Comparison of ENCODE assay signal across 10 mouse cellular contexts in the genomic region with DNA sequence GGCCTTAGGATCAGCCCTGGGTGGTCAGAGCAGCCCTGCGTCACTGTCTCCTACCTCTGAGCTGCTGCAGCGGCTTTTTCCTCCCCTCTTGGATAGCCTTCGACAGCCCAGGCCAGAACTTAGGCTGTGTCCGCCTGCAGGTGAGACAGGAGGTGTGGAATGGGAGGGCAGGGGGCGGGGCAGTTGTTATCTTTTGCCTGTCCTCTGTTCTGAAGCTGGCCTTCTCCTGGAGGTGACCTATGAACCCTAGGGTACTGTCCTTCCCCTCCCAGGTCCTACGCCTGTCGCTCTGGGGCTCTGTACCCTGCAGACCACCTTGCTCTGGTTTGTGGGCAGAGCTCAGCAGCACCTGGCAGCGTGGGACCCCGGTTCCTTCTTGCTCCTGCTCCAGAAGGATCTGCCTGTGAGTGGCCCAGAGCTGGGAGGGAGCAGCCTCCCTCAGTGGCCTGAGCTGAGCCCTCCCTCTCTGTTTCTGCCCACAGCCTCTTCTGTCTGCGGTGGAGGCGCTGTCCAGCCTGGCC. TPM values are rescaled to one million over a fixed set of nuclear protein-coding genes. Genes with fewer than 3 reads are reported as not detected.
DNase-seq lines count a peak whose midpoint lies in the region; ATAC-seq and TF ChIP-seq lines count a peak whose summit lies in the region.
"Had no signal": no experiment of that assay in that cellular context is flagged by ENCODE, and none has a peak within 500 bp of the region (broad histone marks: within the 10 kb centered on the region; RNA-seq: fewer than 3 reads in every experiment).

No protein-coding gene starts in this region.

- ATAC-seq in lung, embryonic 16.5 days (ENCODE audit: low read depth), result no peak
- no peak for ATAC-seq in liver, embryonic 14.5 days (ENCODE audit: insufficient read depth)
- ATAC-seq: activated CD4-positive, CD25-positive, alpha-beta regulatory T cell, adult 4 months had no signal

- no peaks in the 10 kb centered on the region for H3K27me3 ChIP-seq in lung, embryonic 16.5 days (ENCODE audit: control insufficient read depth, insufficient read depth, low read depth, low read length)
- no peaks in the 10 kb centered on the region for H3K27me3 ChIP-seq in liver, embryonic 14.5 days (ENCODE audit: control insufficient read depth, insufficient read depth, low read length)

- 52% methylated on average over 11 of the region's 11 CpGs for WGBS in lung, embryonic 16.5 days
- WGBS in liver, embryonic 14.5 days (ENCODE audit: insufficient replicate concordance), result 69% methylated on average over 11 of the region's 11 CpGs

- no peak overlapping the region for H3K4me3 ChIP-seq in lung, embryonic 16.5 days (ENCODE audit: low read length)
- 0 out of 4 replicates have a peak overlapping the region, but pooled peaks of 1 of the 2 experiments have one; percentile 81 for H3K4me3 ChIP-seq in liver, embryonic 14.5 days (ENCODE audit: insufficient read depth in 1 of 2, low read depth in 2 of 2, low read length in 2 of 2)

- TF ChIP-seq CTCF in liver, embryonic 14.5 days (IDR thresholded peaks at IDR 0.05; ENCODE audit: low read depth), result 0 out of 2 replicates have a peak, but pooled peaks have one; percentile 22

- H3K36me3 ChIP-seq in lung, embryonic 16.5 days (ENCODE audit: control insufficient read depth, insufficient read depth, low read length), result no peaks in the 10 kb centered on the region; the same call in 1 of the 2 replicates
- no peaks in the 10 kb centered on the region for H3K36me3 ChIP-seq in liver, embryonic 14.5 days (replicated peaks; ENCODE audit: control insufficient read depth, insufficient read depth, low read depth)

- peaks cover 20% of the 10 kb centered on the region for H3K4me1 ChIP-seq in lung, embryonic 16.5 days (replicated peaks; ENCODE audit: control insufficient read depth, insufficient read depth, low read length)
- peaks cover 13% of the 10 kb centered on the region in 2 experiments for H3K4me1 ChIP-seq in liver, embryonic 14.5 days (replicated peaks; ENCODE audit: control insufficient read depth in 2 of 2, insufficient read depth in 2 of 2, low read length in 1 of 2)

- no peak overlapping the region for H3K4me2 ChIP-seq in lung, embryonic 16.5 days (ENCODE audit: low read depth, low read length)
- peak overlapping the region; percentile 93 for H3K4me2 ChIP-seq in liver, embryonic 14.5 days (ENCODE audit: low read depth)

- H3K9me3 ChIP-seq in lung, embryonic 16.5 days (ENCODE audit: control insufficient read depth, low read length), result no peaks in the 10 kb centered on the region
- H3K9me3 ChIP-seq in liver, embryonic 14.5 days (ENCODE audit: control insufficient read depth, low read length), result no peaks in the 10 kb centered on the region

- DNase-seq in cerebellum, adult 11-12 months, result peak; percentile 42
- no peak for DNase-seq in cerebellum, postnatal 36 days
- no peak for DNase-seq in lung, adult 18-20 months
- no peak for DNase-seq in liver, embryonic 14.5 days (ENCODE audit: low read depth in 3 of 3, low spot score in 3 of 3)
- peak; percentile 87 for DNase-seq in yolk sac, embryonic 10.5 days (ENCODE audit: low spot score)
- no peak for DNase-seq in retina, embryonic 14.5 days (ENCODE audit: low spot score)
- DNase-seq in thymus, postnatal 36 days, result no peak
- DNase-seq: left cerebral cortex, postnatal 4 days had no signal

- H3K9ac ChIP-seq in lung, embryonic 16.5 days (ENCODE audit: low read length), result peak overlapping the region; percentile 87; the same call in 1 of the 2 replicates
- no peak overlapping the region for H3K9ac ChIP-seq in liver, embryonic 14.5 days (replicated peaks)

- no peak for TF ChIP-seq EP300 in liver, embryonic 14.5 days (IDR thresholded peaks at IDR 0.05; ENCODE audit: low read depth)

- no peak overlapping the region for H3K27ac ChIP-seq in lung, embryonic 16.5 days (ENCODE audit: low read length)
- H3K27ac ChIP-seq in liver, embryonic 14.5 days, result no peak overlapping the region

RNA-seq across cellular contexts. Expression of a gene that starts 1.8 kb away (rescaled TPM):
- polyA plus RNA-seq in lung, embryonic 16.5 days (2015; fragmentation: Nextera tagmentation; extraction: Ambion mirVana), result 2.2 and 2.9 TPM in 2 replicates
- polyA plus RNA-seq in liver, embryonic 14.5 days (2012; rRNA removed), result 2.2 and 2.4 TPM in 2 replicates
- 0.76 and 0.86 TPM in 2 replicates for polyA plus RNA-seq in liver, embryonic 14.5 days (2014; fragmentation: Nextera tagmentation; extraction: Ambion mirVana)

RNA-seq across cellular contexts. Expression of a gene that starts 1.8 kb away (rescaled TPM):
- 1.1 and 3.7 TPM in 2 replicates for polyA plus RNA-seq in lung, embryonic 16.5 days (2015; fragmentation: Nextera tagmentation; extraction: Ambion mirVana)
- 1.0 and 1.1 TPM in 2 replicates for polyA plus RNA-seq in liver, embryonic 14.5 days (2012; rRNA removed)
- 0.23 and 0.39 TPM in 2 replicates for polyA plus RNA-seq in liver, embryonic 14.5 days (2014; fragmentation: Nextera tagmentation; extraction: Ambion mirVana)
- polyA plus RNA-seq: activated CD4-positive, CD25-positive, alpha-beta regulatory T cell, adult 4 months had no signal

RNA-seq across cellular contexts. Expression of a gene that starts 5.7 kb away (rescaled TPM):
- 137 and 138 TPM in 2 replicates for polyA plus RNA-seq in lung, embryonic 16.5 days (2015; fragmentation: Nextera tagmentation; extraction: Ambion mirVana)
- 41.1 and 56.6 TPM in 2 replicates for polyA plus RNA-seq in liver, embryonic 14.5 days (2012; rRNA removed)
- 87.1 and 87.4 TPM in 2 replicates for polyA plus RNA-seq in liver, embryonic 14.5 days (2014; fragmentation: Nextera tagmentation; extraction: Ambion mirVana)

RNA-seq across cellular contexts. Expression of a gene that starts 12.1 kb away (rescaled TPM):
- polyA plus RNA-seq in lung, embryonic 16.5 days (2015; fragmentation: Nextera tagmentation; extraction: Ambion mirVana), result 9.0 and 13.7 TPM in 2 replicates
- 33.9 and 36.9 TPM in 2 replicates for polyA plus RNA-seq in liver, embryonic 14.5 days (2012; rRNA removed)
- 28.2 and 32.4 TPM in 2 replicates for polyA plus RNA-seq in liver, embryonic 14.5 days (2014; fragmentation: Nextera tagmentation; extraction: Ambion mirVana)

RNA-seq across cellular contexts. Expression of a gene that starts 17.0 kb away (rescaled TPM):
- 0.59 and 0.89 TPM in 2 replicates for polyA plus RNA-seq in lung, embryonic 16.5 days (2015; fragmentation: Nextera tagmentation; extraction: Ambion mirVana)
- polyA plus RNA-seq in liver, embryonic 14.5 days (2012; rRNA removed), result 0.27 and 0.46 TPM in 2 replicates
- 0.35 TPM in 1 of 2 replicates, not detected in the other for polyA plus RNA-seq in liver, embryonic 14.5 days (2014; fragmentation: Nextera tagmentation; extraction: Ambion mirVana)
- polyA plus RNA-seq: activated CD4-positive, CD25-positive, alpha-beta regulatory T cell, adult 4 months had no signal

Comparison
In these comparisons a context has a peak if more than half of its experiments do, and no peak if none do; other contexts are left out.
1. DNase-seq: peak in cerebellum, adult 11-12 months (single experiment) and yolk sac, embryonic 10.5 days (single experiment); none in cerebellum, postnatal 36 days (0 of 2), lung, adult 18-20 months (0 of 2), liver, embryonic 14.5 days (0 of 3), retina, embryonic 14.5 days (single experiment) and thymus, postnatal 36 days (0 of 2).